Mouse (Mus musculus) C2C12 (cell line): ENCODE data around the gene Abcf3. TPM values are rescaled to one million over a fixed set of nuclear protein-coding genes. Genes with fewer than 3 reads are reported as not detected.
A peak's percentile ranks its signal among the peaks of the same experiment; 100 is the strongest.

Experiments used
- H3K27me3 ChIP-seq: one replicate; pipeline ENCODE4 v1.6.1; 2011; ENCODE audit not compliant: control insufficient read depth, insufficient read depth, insufficient read length
- H3K36me3 ChIP-seq: one replicate; pipeline ENCODE4 v1.6.1; 2011; ENCODE audit not compliant: control insufficient read depth, insufficient read depth
- H3K4me3 ChIP-seq: one replicate; pipeline ENCODE4 v1.5.1; 2011; ENCODE audit warnings: mild to moderate bottlenecking, control low read depth; ENCODE audit not compliant: poor library complexity, insufficient read depth, severe bottlenecking
- H3K79me2 ChIP-seq: one replicate; pipeline ENCODE4 v1.6.1; 2011; ENCODE audit not compliant: control insufficient read depth, insufficient read depth
- H3K79me3 ChIP-seq: one replicate; pipeline ENCODE4 v1.6.1; 2011; ENCODE audit warnings: low read depth, control low read depth
- H3ac ChIP-seq: one replicate; pipeline ENCODE3; 2011; ENCODE audit warnings: low read depth; ENCODE audit not compliant: control insufficient read depth, insufficient read length
- CEBPB ChIP-seq: IDR thresholded peaks from one replicate; pipeline ENCODE4 v1.6.1; 2011; ENCODE audit warnings: low read depth, mild to moderate bottlenecking, control low read depth, moderate library complexity
- CTCF ChIP-seq: IDR thresholded peaks from one replicate; pipeline ENCODE4 v1.5.1; 2011; ENCODE audit not compliant: control insufficient read depth, insufficient read depth, insufficient read length
- FOSL1 ChIP-seq: IDR thresholded peaks from one replicate; pipeline ENCODE4 v1.8.0; 2011; ENCODE audit warnings: mild to moderate bottlenecking, low read length; ENCODE audit not compliant: poor library complexity, insufficient read depth, severe bottlenecking
- MAX ChIP-seq: IDR thresholded peaks from one replicate; pipeline ENCODE4 v1.6.1; 2011; ENCODE audit warnings: mild to moderate bottlenecking, control low read depth
- MYOD1 ChIP-seq: IDR thresholded peaks from one replicate; pipeline ENCODE4 v1.6.1; 2011; ENCODE audit warnings: low read depth; ENCODE audit not compliant: control insufficient read depth, insufficient read length
- MYOG ChIP-seq: IDR thresholded peaks from one replicate; pipeline ENCODE4 v1.6.1; 2011; ENCODE audit not compliant: control insufficient read depth, insufficient read length; ENCODE audit errors: extremely low read depth
- USF1 ChIP-seq: IDR thresholded peaks from one replicate; pipeline ENCODE4 v1.6.1; 2011; ENCODE audit warnings: low read depth, mild to moderate bottlenecking, control low read depth, moderate library complexity
- long read RNA-seq, 2 experiments: library from polyadenylated mRNA; unstranded; transcript quantifications; one replicate each; pipeline ENCODE4 v2.0.0; 2019 to 2020
- polyA plus RNA-seq: library from polyadenylated mRNA; unstranded; fragments of >200 nt; fragmentation: generic; extraction: Trizol; gene quantifications from one replicate; pipeline ENCODE4 v1.2.1, GENCODE M21; 2012; ENCODE audit warnings: missing spikeins

The Abcf3 gene
- polyA plus RNA-seq = 37.1 TPM
- long read RNA-seq, experiment 1, transcript Abcf3-201 (21 exons, 3,090 nt) = major isoform, 36 of 46 reads
- long read RNA-seq, experiment 1, partial matches to known transcripts = 6 of 46 reads
- long read RNA-seq, experiment 1, other reads (novel, unspliced or antisense) = 4 of 46 reads
- long read RNA-seq, experiment 2, transcript Abcf3-201 (21 exons, 3,090 nt) = major isoform, 390 of 442 reads
- long read RNA-seq, experiment 2, partial matches to known transcripts = 9 of 442 reads
- long read RNA-seq, experiment 2, other reads (novel, unspliced or antisense) = 43 of 442 reads

- H3ac ChIP-seq = peak within 1 kb of the TSS; percentile 87
- H3K79me3 ChIP-seq = peaks cover 12% of the 10 kb centered on the region
- no peak for TF ChIP-seq FOSL1
- TF ChIP-seq MYOG = no peak
- TF ChIP-seq CEBPB = no peak
- no peak for TF ChIP-seq MYOD1
- TF ChIP-seq MAX = peak; percentile 45
- TF ChIP-seq CTCF = no peak
- peaks cover 54% of the 10 kb centered on the region for H3K36me3 ChIP-seq
- peak within 1 kb of the TSS; percentile 66 for H3K4me3 ChIP-seq
- peaks cover 15% of the 10 kb centered on the region for H3K79me2 ChIP-seq
- no peaks in the 10 kb centered on the region for H3K27me3 ChIP-seq
Measured at GRCm38 (mm10) chr16:20548096-20548948, at the start of gene Abcf3. Abcf3 (plus strand) TSS chr16:20548577.

DNA sequence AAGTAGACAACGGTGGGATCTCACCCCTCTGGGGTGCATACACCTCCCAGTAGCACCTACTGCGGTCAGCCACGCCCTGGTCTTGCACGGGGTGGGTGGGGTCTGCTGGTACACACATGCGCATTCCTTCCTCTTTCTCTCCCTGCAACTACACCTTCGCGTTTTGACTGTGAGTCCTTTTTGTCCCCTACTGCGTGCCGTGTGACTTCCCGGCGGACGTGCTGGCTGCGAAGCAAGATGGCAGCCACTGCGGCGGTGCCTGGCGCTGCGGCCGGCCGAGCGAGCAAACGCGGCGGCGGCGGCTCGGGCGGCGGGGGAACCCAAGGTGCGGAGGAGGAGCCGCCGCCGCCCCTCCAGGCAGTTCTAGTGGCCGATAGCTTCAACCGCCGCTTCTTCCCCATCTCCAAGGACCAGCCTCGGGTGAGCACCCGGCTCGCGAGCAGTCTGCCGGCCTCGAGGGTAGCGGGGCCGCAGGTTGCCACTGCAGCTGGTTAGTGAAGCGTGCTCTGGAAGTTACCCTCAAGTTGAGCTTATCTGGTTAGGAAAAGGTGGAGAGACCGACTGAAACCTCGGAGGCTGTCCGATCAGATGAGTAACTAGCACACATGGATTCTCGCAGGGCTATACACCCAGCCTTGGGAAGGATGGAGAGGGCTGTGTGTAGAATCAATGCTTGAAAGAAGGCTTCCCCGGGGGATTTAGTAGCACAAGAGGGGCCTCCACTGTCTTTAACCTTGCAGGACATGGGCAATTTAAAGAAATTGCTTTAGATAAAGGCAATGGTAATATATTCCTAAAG is 49.5 kb upstream of the Abcf3 start, which contains the start of gene Eif2b5:
Gene Eif2b5, plus strand, starts transcription at position 141 of the 799 bp plus-strand sequence.
- no peak for TF ChIP-seq CTCF
- TF ChIP-seq CEBPB = no peak
- TF ChIP-seq MYOG = no peak
- no peak for TF ChIP-seq FOSL1
- no peak for TF ChIP-seq MAX
- no peak for TF ChIP-seq MYOD1
- no peak for TF ChIP-seq USF1
- Histone ChIP-seq H3K27me3 (no peaks in the 10 kb centered on the region), H3K79me2 (peaks cover 25% of the 10 kb centered on the region), H3K4me3 (peak within 1 kb of the TSS; percentile 88), H3K36me3 (peaks cover 41% of the 10 kb centered on the region), H3ac (peak within 1 kb of the TSS; percentile 92), H3K79me3 (peaks cover 11% of the 10 kb centered on the region)

DNA sequence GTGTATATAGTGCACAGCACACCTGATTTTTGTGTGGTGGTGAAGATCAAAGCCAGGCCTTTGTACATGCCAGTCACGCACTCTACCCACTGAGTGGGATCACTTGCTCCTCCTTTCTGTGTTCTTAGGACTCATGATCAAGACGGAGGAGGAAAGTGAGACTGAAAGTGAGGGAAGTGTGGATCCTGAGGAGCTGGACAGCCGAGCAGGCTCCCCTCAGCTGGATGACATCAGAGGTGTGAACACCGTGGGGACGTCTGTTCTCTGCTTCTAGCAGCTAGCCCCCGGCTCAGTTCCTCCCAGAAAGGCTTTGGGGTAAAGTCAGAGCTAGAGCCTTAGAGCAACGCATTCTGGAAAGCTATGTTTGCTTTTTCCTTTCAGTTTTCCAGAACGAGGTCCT is 42.4 kb upstream of the Abcf3 start:
- TF ChIP-seq FOSL1 = no peak
- Histone ChIP-seq H3K27me3 (no peaks in the 10 kb centered on the region), H3K79me3 (no peaks in the 10 kb centered on the region), H3K79me2 (peaks cover 5% of the 10 kb centered on the region), H3K4me3 (no peak overlapping the region), H3ac (no peak overlapping the region), H3K36me3 (peaks cover 99% of the 10 kb centered on the region)

GRCm38 (mm10) chr16:20509349-20509748 is 39.0 kb upstream of the Abcf3 start:
- no peaks in the 10 kb centered on the region for H3K27me3 ChIP-seq
- TF ChIP-seq CEBPB (no peak), CTCF (peak; percentile 38)
- no peaks in the 10 kb centered on the region for H3K79me2 ChIP-seq
- no peak overlapping the region for H3ac ChIP-seq
- H3K4me3 ChIP-seq = no peak overlapping the region
- H3K79me3 ChIP-seq = no peaks in the 10 kb centered on the region
- H3K36me3 ChIP-seq = peaks cover 84% of the 10 kb centered on the region

GRCm38 (mm10) chr16:20511277-20511847 is 37.0 kb upstream of the Abcf3 start:
- Histone ChIP-seq H3ac (no peak overlapping the region), H3K4me3 (no peak overlapping the region), H3K27me3 (no peaks in the 10 kb centered on the region), H3K79me2 (no peaks in the 10 kb centered on the region), H3K36me3 (peaks cover 63% of the 10 kb centered on the region), H3K79me3 (no peaks in the 10 kb centered on the region)
- no peak for TF ChIP-seq MAX
- no peak for TF ChIP-seq CEBPB
- no peak for TF ChIP-seq CTCF
- TF ChIP-seq USF1 = no peak
- no peak for TF ChIP-seq MYOD1
- no peak for TF ChIP-seq FOSL1
- TF ChIP-seq MYOG = no peak
